Mouse (Mus musculus): ENCODE measurements around the gene Fbxw19. TPM values are rescaled to one million over a fixed set of nuclear protein-coding genes. Genes with fewer than 3 reads are reported as not detected.
"Not testable (repeated sequence)": the region's sequence is repeated elsewhere in the genome, so short reads cannot be mapped to it uniquely, and the experiment has no call there.

Fbxw19 gene
- total RNA-seq (2021): not detected

DNA sequence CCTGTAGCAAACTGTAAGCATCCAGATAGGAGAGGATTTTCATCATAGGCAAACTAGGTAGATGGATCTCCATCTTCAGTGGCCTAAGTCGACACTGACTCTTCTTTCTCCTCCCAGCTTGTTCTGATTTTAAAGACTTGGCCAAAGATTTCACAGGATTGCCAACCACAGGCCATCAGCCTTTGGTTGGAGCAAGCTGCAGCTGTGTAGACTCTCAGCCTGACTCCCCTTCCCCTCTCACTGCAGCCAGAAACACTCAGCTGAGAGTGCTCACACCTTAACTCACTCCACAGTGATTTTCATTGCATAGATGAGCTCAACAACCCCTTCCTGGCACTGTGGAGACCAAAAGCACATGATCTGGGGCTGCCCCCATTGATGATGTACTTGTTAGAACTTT is at the start of gene Fbxw19:
Gene Fbxw19, minus strand, starts transcription at position 101 of the 400 bp plus-strand sequence.
- DNase-seq: not testable (repeated sequence)

GRCm38 (mm10) chr9:109523385-109524064 is 27.9 kb upstream of the Fbxw19 start:
- no peak for DNase-seq

- no peak for DNase-seq
Observed at GRCm38 (mm10) chr9:109449040-109449439, 46.6 kb downstream of the Fbxw19 start, which contains the start of gene Fbxw16. Gene Fbxw16 (minus strand): TSS chr9:109449140.

- no peak for DNase-seq
Observed at GRCm38 (mm10) chr9:109432956-109433355, 62.7 kb downstream of the Fbxw19 start.

Other genes starting within 250 kb of the Fbxw19 start
- gene Fbxw14, start 208.2 kb downstream of the Fbxw19 start, total RNA-seq (2021): not detected
- not detected for gene Fbxw28, start 156.2 kb downstream of the Fbxw19 start, total RNA-seq (2021)
- gene Fbxw22, start 91.6 kb downstream of the Fbxw19 start, total RNA-seq (2021): not detected
- not detected for gene Fbxw16, start 46.7 kb downstream of the Fbxw19 start, total RNA-seq (2021)
- not detected for gene Fbxw15, start 72.4 kb upstream of the Fbxw19 start, total RNA-seq (2021)
- not detected for gene Fbxw24, start 130.2 kb upstream of the Fbxw19 start, total RNA-seq (2021)
- gene Fbxw25, start 168.8 kb upstream of the Fbxw19 start, total RNA-seq (2021): not detected
- not detected for gene Fbxw18, start 206.8 kb upstream of the Fbxw19 start, total RNA-seq (2021)

Measured in heart, postnatal 4 days (tissue).